Mouse (Mus musculus) right cerebral cortex, postnatal 4 days (tissue): ENCODE measurements at regions not wholly inside any gene's neighbourhood (a gene's known extent, or its start where the extent isn't known, plus 50 kb on each side); places are given as distances from the start of the nearest gene placed in this dataset.

Experiments
- DNase-seq: peaks from one replicate; pipeline ENCODE4 v3.0.0-alpha.2; 2022

- no peak for DNase-seq
Measured at GRCm38 (mm10) chr8:17594607-17595006, 1383.4 kb downstream of the Defb40 start.

- DNase-seq: no peak
Measured at GRCm38 (mm10) chr8:17590135-17590534, 1387.9 kb downstream of the Defb40 start.

GRCm38 (mm10) chr8:17588189-17588588 is 1389.9 kb downstream of the Defb40 start:
- DNase-seq: no peak

GRCm38 (mm10) chr8:17587261-17587861 is 1390.7 kb downstream of the Defb40 start:
- no peak for DNase-seq
